Mouse (Mus musculus) erythroblast, embryonic 14.5 days (primary cell): ENCODE results near the gene 2010111I01Rik.

Experiments
- GATA1 ChIP-seq: IDR thresholded peaks from 2 replicates; pipeline ENCODE4 v1.6.1; 2012; ENCODE audit warnings: low read length, inconsistent platforms, mixed read lengths
- TAL1 ChIP-seq: IDR thresholded peaks from 3 replicates; pipeline ENCODE4 v1.6.1; 2012; ENCODE audit warnings: low read length, inconsistent platforms, mixed read lengths

- TF ChIP-seq GATA1 (no peak), TAL1 (no peak)
Measured at GRCm38 (mm10) chr13:63339946-63340345, 375.3 kb downstream of the 2010111I01Rik start.
